Mouse (Mus musculus) bone marrow macrophage, adult 2 months (primary cell): ENCODE measurements around the gene Meis1. TPM values are rescaled to one million over a fixed set of nuclear protein-coding genes. Genes with fewer than 3 reads are reported as not detected.

Experiments
- H3K27ac ChIP-seq: 2 replicates; pipeline ENCODE4 v1.5.1; 2012; ENCODE audit warnings: low read depth, low read length; ENCODE audit not compliant: insufficient read depth
- H3K4me1 ChIP-seq: 2 replicates; pipeline ENCODE4 v1.6.1; 2012; ENCODE audit warnings: low read length; ENCODE audit not compliant: control insufficient read depth, insufficient read depth
- H3K4me3 ChIP-seq: 2 replicates; pipeline ENCODE4 v1.5.1; 2012; ENCODE audit warnings: mild to moderate bottlenecking, low read length, moderate library complexity; ENCODE audit not compliant: insufficient read depth
- CTCF ChIP-seq: IDR thresholded peaks from 2 replicates; pipeline ENCODE4 v1.5.1; 2012; ENCODE audit warnings: low read depth, mild to moderate bottlenecking, low read length, moderate library complexity
- POLR2A ChIP-seq: IDR thresholded peaks from 2 replicates; pipeline ENCODE4 v1.6.1; 2012; ENCODE audit warnings: mild to moderate bottlenecking, low read depth, low read length, borderline replicate concordance
- polyA plus RNA-seq: library from polyadenylated mRNA; stranded (reverse); fragments of >200 nt; gene quantifications from 2 replicates; pipeline ENCODE4 v1.2.4, GENCODE M21; 2012; ENCODE audit not compliant: missing spikeins, insufficient read depth, insufficient read length

Meis1 gene
- polyA plus RNA-seq, 1 experiment, result 2.8 TPM

DNA sequence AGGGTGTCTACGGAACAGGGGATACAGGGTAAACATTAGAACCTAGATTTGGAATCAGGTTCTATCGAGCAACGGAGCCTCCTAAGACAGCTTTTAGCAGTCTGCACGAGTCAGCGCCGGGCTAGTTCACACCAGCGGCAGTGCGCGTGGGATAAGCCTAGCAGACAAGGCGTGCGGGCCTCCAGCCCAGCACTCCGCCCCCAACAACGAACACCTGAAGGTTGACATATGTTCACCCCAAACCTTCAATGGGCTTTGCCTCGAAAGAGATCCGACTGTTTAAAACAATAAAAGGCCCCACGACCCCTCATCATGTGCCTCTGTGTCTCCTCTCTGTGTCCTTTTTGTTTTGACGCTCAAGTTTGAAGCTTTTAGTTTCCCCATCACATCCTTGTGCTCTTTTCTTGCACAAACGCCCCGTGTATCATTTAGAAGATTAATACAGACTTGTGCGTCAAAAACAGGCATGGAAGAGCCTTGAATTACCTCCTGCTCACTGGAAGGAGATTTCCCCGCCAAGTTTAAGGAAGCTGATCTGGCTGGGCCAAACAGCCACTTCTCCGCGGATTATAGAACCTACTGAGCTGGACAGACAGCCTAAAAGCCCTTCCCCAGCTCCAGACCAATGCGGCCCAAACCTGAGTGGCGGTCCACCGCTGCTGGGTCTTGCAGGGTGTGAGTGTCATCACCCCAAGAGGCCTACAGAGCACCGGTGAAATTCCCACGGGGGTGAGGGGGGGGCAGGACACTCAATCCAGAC is 2.3 kb upstream of the Meis1 start:
- Histone ChIP-seq H3K27ac (no peak overlapping the region), H3K4me3 (no peak overlapping the region)
- TF ChIP-seq CTCF (no peak), POLR2A (no peak)

DNA sequence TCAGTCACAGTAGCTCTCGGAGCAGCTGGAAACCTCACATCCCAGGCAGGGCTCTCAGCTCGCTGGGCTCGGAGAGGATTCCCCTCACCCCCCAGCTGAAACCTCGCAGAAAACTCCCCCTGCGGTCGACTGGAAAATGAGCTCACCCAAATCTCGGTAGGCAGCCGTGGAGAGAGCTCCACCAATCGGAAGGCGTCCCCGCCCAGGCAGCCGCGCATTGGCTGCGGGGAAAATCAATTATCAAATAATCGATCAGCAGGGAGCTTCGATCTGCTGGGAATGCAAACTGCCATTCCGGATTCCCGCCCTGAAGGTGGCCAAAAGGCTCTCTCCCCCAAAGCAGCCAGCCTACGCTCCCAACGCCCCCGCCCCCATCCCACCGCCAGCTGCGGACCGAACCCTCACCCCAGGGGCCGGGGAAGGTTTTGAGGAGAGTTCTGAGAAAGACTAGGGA is 1.6 kb upstream of the Meis1 start:
- Histone ChIP-seq H3K4me3 (peak overlapping the region; percentile 66), H3K27ac (no peak overlapping the region), H3K4me1 (no peaks in the 10 kb centered on the region; the same call in 1 of the 2 replicates)
- TF ChIP-seq CTCF (no peak), POLR2A (no peak)

More for the DNA sequence above, 2.3 kb upstream of the Meis1 start:
- H3K4me1 ChIP-seq, result no peaks in the 10 kb centered on the region; the same call in 1 of the 2 replicates

DNA sequence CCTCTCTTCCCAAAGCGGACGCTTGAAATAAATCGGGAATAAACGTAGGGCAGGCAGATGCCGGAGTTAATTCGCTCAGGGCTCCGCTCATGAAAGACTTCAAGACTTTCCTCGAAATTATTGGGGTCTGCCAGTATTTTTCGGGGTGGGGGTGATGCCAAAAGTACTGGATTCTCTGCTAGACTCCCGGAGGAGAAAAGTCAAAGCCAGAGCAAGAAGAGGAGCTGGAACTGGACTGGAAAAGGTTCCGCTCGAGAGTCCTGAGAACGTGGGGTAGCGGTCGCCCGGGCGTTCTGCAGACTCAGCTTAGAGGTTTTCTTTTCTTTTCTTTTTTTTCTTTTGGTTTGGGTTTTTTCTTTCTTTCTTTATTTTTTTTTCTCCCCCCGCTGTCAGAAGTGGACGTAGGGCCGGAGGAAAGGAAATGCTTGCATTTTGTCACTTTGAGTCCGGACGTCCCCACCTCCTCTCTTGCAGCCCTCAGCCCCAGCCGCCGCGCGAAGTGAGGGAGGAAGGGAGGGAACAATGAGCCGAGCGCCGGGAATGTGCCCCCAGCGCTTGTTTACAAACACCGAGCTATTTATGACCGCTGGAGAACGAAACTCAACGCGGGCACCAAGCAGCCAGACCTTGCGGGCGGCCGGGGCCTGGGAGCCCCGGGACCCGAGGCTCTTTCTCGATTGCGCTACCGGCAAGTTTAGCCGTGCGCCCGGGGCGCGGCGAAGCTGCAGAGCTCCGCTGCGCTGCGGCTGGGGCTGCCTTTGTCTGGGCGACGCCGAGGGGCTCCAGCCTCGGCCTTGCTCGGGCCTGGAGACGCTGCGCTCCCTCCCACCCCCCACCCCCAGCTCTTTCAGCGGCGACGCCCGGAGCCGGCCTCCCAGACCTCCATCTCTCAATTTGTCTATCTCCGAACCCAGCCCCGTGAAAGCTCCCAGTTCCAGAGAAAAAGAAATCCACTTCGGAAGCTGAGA is 703 bp upstream of the Meis1 start:
- H3K4me1 ChIP-seq, result no peaks in the 10 kb centered on the region; the same call in 1 of the 2 replicates
- TF ChIP-seq POLR2A, result no peak
- no peak for TF ChIP-seq CTCF
- no peak overlapping the region for H3K27ac ChIP-seq
- peak overlapping the region; percentile 66 for H3K4me3 ChIP-seq

DNA sequence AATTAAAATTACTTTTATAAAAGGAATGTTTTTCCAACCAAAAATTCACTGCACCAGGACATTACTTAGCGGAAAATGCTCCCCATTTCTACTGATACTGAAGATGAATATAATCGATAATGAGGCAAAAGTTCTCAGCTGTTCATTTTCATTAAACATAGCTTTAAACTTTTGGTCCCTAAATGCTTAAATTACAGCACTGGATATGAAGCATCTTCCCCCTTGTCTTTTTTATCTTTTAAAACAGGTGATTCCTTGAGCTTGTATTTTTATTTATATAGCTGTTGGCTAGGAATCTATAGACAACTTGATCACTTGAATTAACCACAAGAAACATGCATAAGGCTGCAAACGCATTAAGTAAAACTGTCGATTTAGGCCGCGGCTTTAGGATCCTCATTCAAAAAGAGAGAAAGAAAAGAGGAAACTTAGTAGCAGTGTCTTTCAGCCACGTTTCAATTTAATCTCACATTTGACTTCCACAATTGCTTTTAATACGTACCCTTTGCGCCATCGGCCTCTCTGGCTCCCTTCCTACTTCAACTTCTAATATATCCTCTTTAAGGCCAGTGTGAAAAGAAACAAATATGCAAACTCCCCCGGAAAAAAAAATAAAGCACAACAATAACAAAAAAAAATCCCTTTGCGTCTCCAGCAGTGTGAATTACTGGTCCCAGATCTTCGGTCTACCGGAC is 919 bp downstream of the Meis1 start:
- Histone ChIP-seq H3K4me3 (peak overlapping the region; percentile 66), H3K4me1 (no peaks in the 10 kb centered on the region; the same call in 1 of the 2 replicates), H3K27ac (no peak overlapping the region)
- TF ChIP-seq CTCF, result no peak
- TF ChIP-seq POLR2A, result no peak

DNA sequence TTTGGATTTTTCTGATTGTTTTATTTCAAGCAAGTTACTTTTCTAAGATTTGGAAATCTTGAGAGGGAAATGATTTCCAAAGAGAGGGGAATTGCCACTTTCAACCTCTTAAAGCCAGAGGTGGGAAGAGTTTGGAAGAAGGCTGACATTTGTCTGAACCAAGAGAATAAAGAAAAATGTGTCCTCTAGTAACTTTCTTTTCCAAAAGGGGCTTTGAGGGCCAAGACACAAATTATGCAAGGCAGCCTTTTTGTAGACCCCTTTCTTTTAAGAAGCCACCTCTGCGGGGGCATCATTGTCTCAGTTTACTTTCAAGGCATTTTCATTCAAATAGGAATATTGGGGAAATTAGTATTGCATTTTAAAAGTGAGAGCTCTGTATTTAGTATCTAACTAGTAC is 1.5 kb downstream of the Meis1 start:
- H3K4me1 ChIP-seq, result no peaks in the 10 kb centered on the region; the same call in 1 of the 2 replicates
- H3K4me3 ChIP-seq, result no peak overlapping the region
- no peak overlapping the region for H3K27ac ChIP-seq
- no peak for TF ChIP-seq CTCF
- no peak for TF ChIP-seq POLR2A

DNA sequence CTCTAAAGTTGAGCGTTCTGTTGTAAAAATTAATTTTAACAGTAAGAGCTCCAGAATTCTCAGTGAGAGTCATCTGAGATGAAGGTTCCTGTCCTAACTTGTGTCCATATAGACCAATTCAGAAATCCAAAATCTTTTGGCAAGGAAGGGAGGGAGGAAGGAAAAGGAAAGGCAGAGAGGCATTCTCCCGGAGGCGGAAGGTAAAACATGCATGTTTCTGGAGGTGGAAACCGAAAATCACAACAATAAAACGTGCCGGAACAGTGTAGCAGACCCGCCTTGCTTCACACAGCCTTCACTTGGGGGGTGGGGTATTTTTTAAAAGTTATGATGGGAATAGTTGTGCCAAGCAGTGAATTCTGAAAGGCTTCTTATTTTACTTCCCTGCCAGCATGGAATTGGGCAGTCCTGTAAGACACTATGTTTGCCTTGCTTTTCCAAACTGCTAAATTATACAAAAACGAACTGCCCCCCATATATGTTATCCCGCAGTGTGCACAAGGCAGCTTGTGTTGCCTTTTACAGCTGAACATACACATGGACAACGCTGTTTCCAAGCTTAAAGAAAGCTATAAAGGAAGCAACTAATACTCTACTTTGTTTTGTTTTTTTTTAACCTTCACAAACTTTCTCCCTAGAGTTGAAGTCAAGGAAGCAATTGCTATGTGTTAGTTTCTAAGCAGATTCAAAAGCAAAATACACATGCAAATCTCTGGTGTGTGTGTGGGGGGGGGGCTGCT is 2.1 kb downstream of the Meis1 start:
- Histone ChIP-seq H3K27ac (no peak overlapping the region), H3K4me1 (no peaks in the 10 kb centered on the region; the same call in 1 of the 2 replicates), H3K4me3 (no peak overlapping the region)
- no peak for TF ChIP-seq CTCF
- no peak for TF ChIP-seq POLR2A

DNA sequence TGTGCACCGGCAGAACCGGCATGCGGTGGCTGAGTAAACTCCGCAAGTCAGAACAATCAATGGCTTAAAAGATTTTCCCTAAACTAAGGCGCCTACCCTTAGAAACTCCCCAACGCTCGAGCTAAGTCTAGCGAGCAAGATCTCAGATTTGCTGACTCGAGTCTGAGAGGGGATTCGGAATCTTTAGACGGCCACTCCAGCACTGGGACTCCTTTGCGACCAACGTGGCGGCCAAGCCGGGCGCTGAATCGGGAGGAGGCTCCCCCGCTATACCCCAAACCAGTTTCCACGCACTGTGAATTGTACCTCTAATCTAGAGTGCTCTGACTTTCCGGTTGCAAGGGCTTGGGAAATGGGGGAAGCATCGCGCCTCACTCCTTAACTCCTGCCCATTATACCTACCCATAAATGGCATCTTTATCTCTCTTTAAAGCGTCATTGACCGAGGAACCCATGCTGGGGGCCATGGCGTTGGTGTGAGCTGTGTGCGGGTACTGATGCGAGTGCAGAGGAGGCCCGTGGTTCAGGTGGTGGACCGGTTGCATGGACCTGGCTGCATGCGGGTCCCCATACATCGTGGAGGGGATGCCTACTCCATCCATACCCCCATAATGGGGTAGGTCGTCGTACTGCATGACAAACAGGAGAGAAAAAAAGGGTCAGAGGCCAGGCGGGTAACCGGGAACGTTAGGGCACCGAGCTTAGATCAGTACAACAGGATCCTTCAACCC is 2.9 kb downstream of the Meis1 start:
- TF ChIP-seq CTCF (no peak), POLR2A (no peak)
- Histone ChIP-seq H3K4me1 (no peaks in the 10 kb centered on the region; the same call in 1 of the 2 replicates), H3K27ac (no peak overlapping the region), H3K4me3 (no peak overlapping the region)

DNA sequence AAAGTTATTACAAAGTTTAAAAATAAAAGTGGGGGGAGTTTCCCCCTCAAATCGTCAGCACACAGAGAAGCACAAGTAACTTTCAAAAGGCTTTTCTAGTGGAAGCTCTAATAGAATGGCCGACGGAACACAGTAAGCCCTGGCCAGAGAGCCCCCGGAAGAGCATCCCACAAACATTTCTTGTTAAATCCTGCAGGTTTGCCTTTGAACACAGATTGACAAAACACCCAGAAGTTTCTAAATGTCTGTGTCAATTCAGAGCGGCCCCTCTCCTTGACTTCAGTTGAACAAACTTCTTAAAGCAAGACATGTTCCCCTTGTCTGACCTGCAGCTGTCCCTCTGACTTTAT is 3.4 kb downstream of the Meis1 start:
- Histone ChIP-seq H3K4me1 (no peaks in the 10 kb centered on the region; the same call in 1 of the 2 replicates), H3K4me3 (no peak overlapping the region), H3K27ac (no peak overlapping the region)
- no peak for TF ChIP-seq POLR2A
- no peak for TF ChIP-seq CTCF
